Mouse (Mus musculus): ENCODE data around the gene Pdpn. TPM values are rescaled to one million over a fixed set of nuclear protein-coding genes. Genes with fewer than 3 reads are reported as not detected.

Pdpn gene
- total and polyA plus RNA-seq, 3 experiments, result not detected

DNA sequence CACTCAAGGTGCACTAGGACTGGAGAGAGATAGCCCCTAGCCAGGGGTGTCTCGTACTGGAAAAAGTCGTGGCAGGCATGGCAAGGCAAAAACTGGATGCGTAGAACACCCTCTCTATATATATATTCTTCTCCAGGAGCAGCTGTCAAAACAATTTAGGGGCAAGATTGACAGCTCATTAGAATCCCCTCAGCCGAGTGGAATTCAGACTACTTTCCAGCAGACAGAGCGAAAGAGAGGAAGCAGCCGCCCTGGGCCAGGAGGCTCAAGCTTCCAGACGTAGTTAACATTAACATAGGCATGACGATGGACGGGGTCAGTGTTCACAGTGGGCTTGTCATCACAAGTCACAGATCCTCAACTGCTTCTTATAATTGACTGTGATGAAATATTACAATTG, 73.5 kb downstream of the Pdpn start:
- dilution Hi-C loops (cut with MboI; ENCODE audit: extremely low pct_ligation_motif_present, extremely low pct_unique_long_range_greater_than_20kb, low sequenced_read_pairs) (no loop called here), in situ Hi-C loops (cut with MboI; ENCODE audit: low pct_ligation_motif_present, low pct_unique_long_range_greater_than_20kb, low sequenced_read_pairs) (loop anchor here (25.0 kb wide), 1 partner anchor 1064 kb away; no protein-coding TSS in a partner anchor)
- no peak overlapping the region for H3K9ac ChIP-seq (ENCODE audit: insufficient read depth, low read depth)
- H3K4me2 ChIP-seq (ENCODE audit: insufficient read depth, low read depth, poor library complexity, severe bottlenecking), result no peak overlapping the region
- no peak overlapping the region for H3K27ac ChIP-seq (ENCODE audit: insufficient read depth, low read depth)
- H3K4me3 ChIP-seq (replicated peaks in 1 of 3; ENCODE audit: low read depth in 2 of 3, low read length in 2 of 3, poor library complexity in 1 of 3), result no peak overlapping the region
- no peak for DNase-seq (ENCODE audit: extremely low read depth)
- H3K36me3 ChIP-seq (replicated peaks in 1 of 2; ENCODE audit: control insufficient read depth in 1 of 2, insufficient read depth in 1 of 2, low read length in 1 of 2), result no peaks in the 10 kb centered on the region
- TF ChIP-seq MXI1 (IDR thresholded peaks at IDR 0.05; ENCODE audit: low read depth, low read length), result no peak
- TF ChIP-seq NRF1 (IDR thresholded peaks at IDR 0.05; ENCODE audit: low read depth, low read length), result no peak
- no peak for TF ChIP-seq POLR2AphosphoS2 (IDR thresholded peaks at IDR 0.05; ENCODE audit: low read depth, low read length)
- no peak for TF ChIP-seq ZC3H11A (IDR thresholded peaks at IDR 0.05; ENCODE audit: low read depth, low read length)
- TF ChIP-seq MEF2A (IDR thresholded peaks at IDR 0.05; ENCODE audit: borderline replicate concordance, low read depth, low read length), result no peak
- no peak for TF ChIP-seq GABPA (IDR thresholded peaks at IDR 0.05; ENCODE audit: insufficient replicate concordance, low read depth, low read length)
- no peak for TF ChIP-seq CTCF (conservative IDR thresholded peaks at IDR 0.05 in 1 of 2, IDR thresholded peaks at IDR 0.05 in 1 of 2; ENCODE audit: low read depth in 2 of 2, low read length in 2 of 2)
- TF ChIP-seq SIN3A (IDR thresholded peaks at IDR 0.05; ENCODE audit: low read length), result no peak
- no peak for TF ChIP-seq EP300 (IDR thresholded peaks at IDR 0.05; ENCODE audit: low read length)
- no peak for TF ChIP-seq PAX5 (IDR thresholded peaks at IDR 0.05; ENCODE audit: low read length)
- TF ChIP-seq E2F4 (IDR thresholded peaks at IDR 0.05; ENCODE audit: insufficient replicate concordance, low read depth, low read length), result no peak
- TF ChIP-seq UBTF (IDR thresholded peaks at IDR 0.05; ENCODE audit: low read depth, low read length), result no peak
- no peak for TF ChIP-seq RAD21 (IDR thresholded peaks at IDR 0.05; ENCODE audit: low read depth, low read length)
- TF ChIP-seq SMC3 (IDR thresholded peaks at IDR 0.05; ENCODE audit: low read depth, low read length), result no peak
- no peaks in the 10 kb centered on the region for H3K9me3 ChIP-seq (replicated peaks; ENCODE audit: low read length)
- H3K27me3 ChIP-seq (replicated peaks), result no peaks in the 10 kb centered on the region
- H3K79me2 ChIP-seq (replicated peaks; ENCODE audit: control insufficient read depth, extremely low read depth, insufficient read depth, poor library complexity, severe bottlenecking), result no peaks in the 10 kb centered on the region
- 0 out of 4 replicates have a peak, but pooled peaks cover 0 to 5% of the 10 kb centered on the region in 2 experiments for H3K4me1 ChIP-seq (ENCODE audit: control insufficient read depth in 1 of 2, insufficient read depth in 2 of 2)

DNA sequence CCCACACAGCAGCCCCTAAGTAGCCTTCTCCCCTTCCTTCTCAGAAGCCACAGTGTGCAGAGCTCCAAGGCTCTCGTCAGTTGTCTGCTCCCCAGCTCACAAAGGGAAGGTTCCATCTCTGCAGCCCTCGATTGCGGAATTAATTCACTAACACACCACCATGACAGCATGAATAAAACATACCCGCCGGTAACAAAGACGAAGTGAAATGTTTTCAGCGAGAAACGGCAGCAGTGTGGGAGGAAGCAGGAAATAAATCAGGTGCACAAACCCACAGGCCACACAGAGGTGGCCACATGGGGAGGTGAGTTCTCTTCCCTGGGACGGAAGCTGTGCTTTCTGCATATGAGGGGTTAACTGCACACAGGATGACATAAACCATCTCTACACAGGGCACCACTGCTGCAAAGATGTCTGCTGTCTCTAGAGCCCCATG, 80.0 kb downstream of the Pdpn start:
- in situ Hi-C loops (cut with MboI; ENCODE audit: low pct_ligation_motif_present, low pct_unique_long_range_greater_than_20kb, low sequenced_read_pairs), result no loop called here
- Histone ChIP-seq H3K9me3 (replicated peaks; ENCODE audit: low read length) (no peaks in the 10 kb centered on the region), H3K4me3 (replicated peaks in 1 of 3; ENCODE audit: low read depth in 2 of 3, low read length in 2 of 3, poor library complexity in 1 of 3) (no peak overlapping the region), H3K27me3 (replicated peaks) (no peaks in the 10 kb centered on the region), H3K27ac (ENCODE audit: insufficient read depth, low read depth) (no peak overlapping the region), H3K4me1 (ENCODE audit: control insufficient read depth in 1 of 2, insufficient read depth in 2 of 2) (peaks cover 4 to 7% of the 10 kb centered on the region in 2 experiments), H3K36me3 (replicated peaks in 1 of 2; ENCODE audit: control insufficient read depth in 1 of 2, insufficient read depth in 1 of 2, low read length in 1 of 2) (no peaks in the 10 kb centered on the region), H3K9ac (ENCODE audit: insufficient read depth, low read depth) (no peak overlapping the region), H3K79me2 (replicated peaks; ENCODE audit: control insufficient read depth, extremely low read depth, insufficient read depth, poor library complexity, severe bottlenecking) (no peaks in the 10 kb centered on the region), H3K4me2 (ENCODE audit: insufficient read depth, low read depth, poor library complexity, severe bottlenecking) (no peak overlapping the region)
- no peak for DNase-seq (ENCODE audit: extremely low read depth)
- TF ChIP-seq PAX5 (IDR thresholded peaks at IDR 0.05; ENCODE audit: low read length), result no peak
- peak; percentile 22; the same call in 1 of the 2 replicates for TF ChIP-seq BHLHE40 (IDR thresholded peaks at IDR 0.05; ENCODE audit: low read depth, low read length)
- no peak for TF ChIP-seq NRF1 (IDR thresholded peaks at IDR 0.05; ENCODE audit: low read depth, low read length)
- dilution Hi-C loops (cut with MboI; ENCODE audit: extremely low pct_ligation_motif_present, extremely low pct_unique_long_range_greater_than_20kb, low sequenced_read_pairs), result no loop called here
